Mouse (Mus musculus) adrenal gland, postnatal 10 days (tissue): ENCODE measurements around the gene Dhx37. TPM values are rescaled to one million over a fixed set of nuclear protein-coding genes. Genes with fewer than 3 reads are reported as not detected.
A peak's percentile ranks its signal among the peaks of the same experiment; 100 is the strongest.
"Not testable (repeated sequence)": the region's sequence is repeated elsewhere in the genome, so short reads cannot be mapped to it uniquely, and the experiment has no call there.

Source experiments
- DNase-seq: peaks from one replicate; pipeline ENCODE4 v3.0.0; 2021; ENCODE audit warnings: mixed read lengths
- total RNA-seq, 2 experiments: library from RNA; stranded (reverse); gene quantifications; 2 replicates each; pipeline ENCODE4 v1.2.3; 2021

Dhx37 gene
- total RNA-seq, 2 experiments from 2014 or later, result 11.2 to 12.2 TPM

GRCm38 (mm10) chr5:125389131-125389578 lies 44.8 kb downstream of the Dhx37 start, which contains the start of gene Gm10382:
Gene Gm10382 (plus strand): TSS chr5:125389322.
- peak; percentile 91 for DNase-seq

- no peak for DNase-seq
Observed at GRCm38 (mm10) chr5:125388358-125389092, 45.4 kb downstream of the Dhx37 start.

GRCm38 (mm10) chr5:125387295-125387694 lies 46.6 kb downstream of the Dhx37 start:
- not testable (repeated sequence) for DNase-seq

GRCm38 (mm10) chr5:125385215-125385940 lies 48.5 kb downstream of the Dhx37 start:
- DNase-seq, result no peak

GRCm38 (mm10) chr5:125384512-125385214 lies 49.3 kb downstream of the Dhx37 start:
- DNase-seq, result no peak

- DNase-seq, result no peak
Observed at GRCm38 (mm10) chr5:125383637-125384420, 50.1 kb downstream of the Dhx37 start.

GRCm38 (mm10) chr5:125382673-125383558 lies 51.0 kb downstream of the Dhx37 start:
- peak; percentile 74 for DNase-seq

- DNase-seq, result no peak
Observed at GRCm38 (mm10) chr5:125381954-125382672, 51.8 kb downstream of the Dhx37 start.

- DNase-seq, result no peak
Observed at GRCm38 (mm10) chr5:125378919-125379318, 55.0 kb downstream of the Dhx37 start.

- no peak for DNase-seq
Observed at GRCm38 (mm10) chr5:125377214-125377613, 56.7 kb downstream of the Dhx37 start.

- DNase-seq, result no peak
Observed at GRCm38 (mm10) chr5:125375871-125376270, 58.0 kb downstream of the Dhx37 start.

GRCm38 (mm10) chr5:125372027-125372426 lies 61.9 kb downstream of the Dhx37 start:
- DNase-seq, result no peak

GRCm38 (mm10) chr5:125370950-125371693 lies 62.8 kb downstream of the Dhx37 start:
- no peak for DNase-seq

- peak; percentile 78 for DNase-seq
Observed at GRCm38 (mm10) chr5:125368568-125368967, 65.4 kb downstream of the Dhx37 start.

GRCm38 (mm10) chr5:125368156-125368555 lies 65.8 kb downstream of the Dhx37 start:
- DNase-seq, result no peak

GRCm38 (mm10) chr5:125364851-125365429 lies 69.0 kb downstream of the Dhx37 start:
- DNase-seq, result no peak

GRCm38 (mm10) chr5:125363894-125364293 lies 70.0 kb downstream of the Dhx37 start:
- DNase-seq, result peak; percentile 80
